Mouse (Mus musculus): ENCODE results near the gene Ier3.

DNA sequence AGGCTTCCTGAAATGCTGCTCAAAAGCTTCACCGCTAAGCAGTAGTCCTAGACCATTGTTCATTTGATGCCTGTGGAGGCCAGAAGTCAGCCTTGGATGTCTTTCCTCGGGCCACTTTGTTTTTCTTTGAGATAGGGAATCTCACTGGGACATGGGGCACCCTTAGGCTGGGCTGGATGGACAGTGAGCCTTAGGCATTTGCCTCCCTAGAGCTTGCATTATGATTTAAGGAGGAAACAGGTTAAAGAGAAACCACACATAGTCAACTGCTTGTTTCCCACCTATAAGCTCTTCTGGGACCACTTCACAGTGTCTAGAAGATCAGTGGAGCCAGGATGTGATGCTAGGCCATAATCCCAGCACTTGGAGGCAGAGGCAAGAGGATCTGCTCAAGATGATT is 38.4 kb downstream of the Ier3 start:
- TF ChIP-seq CTCF (IDR thresholded peaks at IDR 0.05) (no peak), POLR2A (IDR thresholded peaks at IDR 0.05; ENCODE audit: insufficient read depth, low read depth, low read length) (no peak)

Measured in heart, adult 2 months (tissue).